Mouse (Mus musculus): ENCODE measurements at regions not wholly inside any gene's neighbourhood (a gene's known extent, or its start where the extent isn't known, plus 50 kb on each side); places are given as distances from the start of the nearest gene placed in this dataset.
A peak's percentile ranks its signal among the peaks of the same experiment; 100 is the strongest.

DNA sequence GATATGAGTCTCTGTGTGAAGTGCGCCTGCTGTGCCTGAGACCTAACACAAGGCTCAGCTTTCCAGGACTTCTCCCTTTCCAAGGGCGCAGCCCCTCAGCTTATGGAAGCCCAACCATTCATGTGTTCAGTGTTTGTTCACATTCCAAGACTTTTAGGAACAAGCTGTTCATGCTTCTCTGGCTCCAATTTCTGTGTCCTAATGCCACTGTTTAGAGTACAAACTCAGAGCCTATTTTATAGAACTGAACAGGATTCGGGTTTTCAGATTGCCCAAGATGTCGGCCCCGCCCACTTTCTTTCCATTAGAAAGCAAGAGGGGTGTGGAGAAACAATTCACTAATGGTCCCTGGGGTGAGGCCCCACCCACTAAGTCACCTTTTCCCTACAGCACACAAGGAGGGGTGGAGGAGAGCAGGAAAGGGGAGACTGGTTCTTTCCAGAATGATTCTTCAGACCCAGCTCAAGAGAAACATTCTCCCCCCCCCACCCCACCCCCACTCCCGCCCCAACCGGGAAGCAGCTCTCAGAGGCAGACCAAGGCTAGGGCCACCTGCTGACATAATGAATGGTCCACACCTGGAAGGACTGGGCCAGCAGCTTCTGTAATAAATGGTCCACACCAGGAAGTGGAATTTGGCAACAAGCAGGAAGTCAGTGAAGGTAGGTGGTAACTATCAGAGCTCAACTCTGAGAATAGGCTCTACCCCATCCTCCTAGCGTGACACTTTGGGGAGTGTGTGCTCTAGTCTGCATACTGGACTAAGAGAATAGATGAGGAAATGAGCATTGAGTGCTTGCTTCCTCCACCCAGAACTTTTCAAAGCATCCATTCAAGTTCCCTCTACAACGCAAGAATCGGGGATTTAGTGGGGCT lies 120.2 kb upstream of the Zfp648 start:
- no peak for DNase-seq

DNA sequence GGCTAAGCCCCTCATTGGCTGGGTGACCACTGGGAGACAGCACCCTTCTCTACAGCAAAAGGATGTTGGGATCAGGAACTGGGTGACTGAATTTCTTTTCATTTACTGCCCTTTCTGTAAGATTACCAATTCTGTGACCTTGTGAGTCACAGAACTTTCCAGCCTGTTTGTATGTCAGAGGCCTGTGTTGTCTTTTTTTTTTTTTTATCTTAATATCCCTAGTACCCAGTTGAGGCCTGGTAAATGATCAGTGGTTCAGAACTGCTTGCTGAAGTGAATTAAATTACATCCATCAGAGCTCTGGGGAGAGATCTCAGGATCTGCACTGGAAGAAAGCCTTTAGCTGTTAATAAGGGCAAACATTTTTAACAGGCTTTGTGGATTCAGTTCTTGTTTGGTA lies 114.8 kb upstream of the Zfp648 start:
- no peak for DNase-seq

DNA sequence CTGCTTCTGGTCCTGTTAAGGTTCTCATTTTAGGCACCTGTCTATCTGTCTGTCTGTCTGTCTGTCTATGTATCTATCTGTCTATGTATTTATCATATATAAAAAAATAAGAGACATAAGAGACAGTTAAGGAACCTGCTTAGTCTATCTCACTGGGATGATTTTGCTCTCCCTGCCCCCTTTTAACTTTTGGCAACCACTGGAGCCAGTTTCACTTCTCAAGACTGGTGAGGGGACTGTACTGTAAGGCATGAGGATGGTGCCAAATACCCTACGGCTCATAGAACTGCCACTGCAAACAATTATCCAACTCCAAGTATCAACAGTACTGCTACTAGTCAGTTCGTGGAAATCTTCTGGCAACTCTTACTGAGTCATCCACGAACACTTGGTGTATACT lies 111.2 kb upstream of the Zfp648 start:
- DNase-seq = no peak

DNA sequence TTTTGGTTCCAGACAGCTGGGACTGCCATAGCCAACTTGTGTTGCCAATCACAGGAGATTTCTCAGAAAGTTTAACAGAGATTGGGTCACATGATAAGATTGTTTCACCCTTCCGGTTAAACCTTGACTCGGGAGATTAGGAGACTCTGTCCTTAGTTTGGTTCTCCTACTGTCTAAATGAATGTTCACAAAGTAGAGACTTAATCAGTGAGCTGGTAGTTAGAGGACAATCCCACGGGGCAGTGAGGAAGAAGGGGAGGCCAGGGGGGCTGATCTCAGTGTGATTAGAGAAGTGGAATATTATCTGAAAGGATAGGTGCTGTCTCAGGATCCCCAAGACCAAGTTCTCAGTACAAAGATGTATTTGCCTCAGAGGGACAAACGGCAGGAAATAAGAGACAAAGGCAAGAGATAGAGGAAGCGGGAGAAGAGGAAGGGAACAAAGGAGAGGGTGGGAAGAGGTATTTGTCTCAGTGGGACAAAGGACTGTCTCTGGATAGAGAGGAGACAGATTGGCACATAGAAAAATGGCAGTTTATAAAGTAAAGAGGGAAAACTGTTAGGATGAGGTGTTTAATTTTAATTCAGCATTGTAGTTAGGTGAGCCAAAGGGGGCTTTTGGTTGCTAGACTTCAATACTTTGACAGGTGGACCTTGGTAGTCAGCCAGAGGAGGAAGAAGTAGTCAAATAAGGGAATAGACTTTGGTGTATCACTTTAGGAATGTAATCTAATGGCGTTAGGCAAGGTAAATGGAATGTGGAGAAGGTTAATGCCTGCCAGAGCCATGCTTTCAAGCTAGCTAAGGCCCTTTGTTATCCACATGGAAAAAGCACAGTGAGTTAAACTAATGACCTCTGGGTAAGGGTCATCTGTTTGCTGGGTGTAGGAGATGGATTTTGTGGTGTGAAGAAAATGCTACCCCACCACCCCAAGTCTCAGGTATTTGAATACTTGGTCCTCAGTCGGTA lies 110.2 kb upstream of the Zfp648 start:
- DNase-seq = no peak

DNA sequence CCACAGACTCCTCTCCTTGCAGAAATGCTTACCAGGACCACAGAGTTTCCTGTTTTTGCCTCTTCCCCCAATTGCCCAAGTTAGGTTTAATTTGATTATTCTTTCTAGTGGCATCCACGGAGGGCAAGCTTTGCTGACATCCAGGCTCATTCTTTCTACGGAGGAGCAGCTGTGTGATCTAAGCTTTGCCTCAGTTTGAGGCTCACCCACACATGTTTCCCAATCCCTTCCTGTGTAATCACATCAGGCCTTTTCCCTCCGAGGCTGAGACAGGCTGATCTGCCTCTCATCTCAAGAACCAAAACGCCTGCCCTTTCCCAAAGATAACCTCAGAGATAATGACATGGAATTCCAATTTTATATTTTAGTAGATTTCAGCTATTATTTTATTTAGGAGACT lies 107.4 kb upstream of the Zfp648 start:
- no peak for DNase-seq

DNA sequence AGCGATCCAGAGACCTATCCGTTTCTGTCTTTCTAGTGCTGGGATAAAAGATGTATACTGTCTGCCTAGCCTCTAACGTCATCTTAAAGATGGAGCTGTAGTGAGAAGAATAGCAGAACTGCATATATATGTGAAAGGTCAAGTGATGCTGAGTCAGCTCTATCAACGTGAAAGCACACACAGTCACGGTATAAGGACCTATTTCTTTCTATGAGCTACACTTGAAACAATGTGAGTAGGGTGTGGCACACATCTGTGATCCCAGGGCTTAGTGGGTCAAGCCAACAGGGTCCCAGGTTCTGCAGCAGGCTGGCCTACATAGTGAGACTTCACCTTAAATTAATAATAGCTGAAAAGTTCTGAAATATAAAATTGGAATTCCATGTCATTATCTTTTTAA lies 106.6 kb upstream of the Zfp648 start:
- no peak for DNase-seq

DNA sequence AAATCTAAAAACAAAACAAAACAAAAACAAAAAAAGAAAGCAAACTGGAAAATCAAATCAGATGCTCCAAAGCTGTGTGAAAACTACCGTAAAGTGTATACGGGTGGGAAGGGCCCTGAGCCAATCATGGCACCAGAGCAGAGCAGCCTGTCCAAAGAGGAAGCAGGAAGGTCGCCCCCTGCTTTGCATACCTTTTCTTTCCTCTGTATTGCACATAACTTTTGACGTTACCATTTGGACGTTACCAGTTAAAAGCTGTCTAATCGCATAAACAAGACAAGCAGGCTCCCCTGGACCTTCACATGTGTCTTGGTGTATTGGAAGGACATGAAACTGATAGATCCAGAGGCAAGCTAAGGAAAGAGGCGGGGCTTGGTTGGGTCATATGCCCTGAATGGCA lies 104.9 kb upstream of the Zfp648 start:
- DNase-seq = no peak

DNA sequence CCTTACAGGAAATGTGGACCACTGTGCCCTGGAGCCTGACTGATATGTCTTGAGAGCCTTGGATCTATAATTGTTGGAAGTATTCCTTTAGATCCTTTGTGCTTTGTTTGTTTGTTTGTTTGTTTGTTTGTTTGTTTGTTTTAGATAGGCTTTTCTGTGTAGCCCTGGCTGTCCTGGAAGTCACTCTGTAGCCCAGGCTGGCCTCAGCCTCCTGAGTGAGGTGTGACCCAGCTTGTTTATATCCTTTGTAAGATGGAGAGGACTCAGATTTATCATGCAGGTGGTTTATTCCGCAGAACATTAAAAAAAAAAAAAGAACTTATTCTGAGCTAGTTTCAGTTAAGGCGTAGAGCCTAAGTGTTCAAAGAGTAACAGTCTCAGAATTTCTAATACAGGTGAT lies 104.1 kb upstream of the Zfp648 start:
- DNase-seq = no peak

DNA sequence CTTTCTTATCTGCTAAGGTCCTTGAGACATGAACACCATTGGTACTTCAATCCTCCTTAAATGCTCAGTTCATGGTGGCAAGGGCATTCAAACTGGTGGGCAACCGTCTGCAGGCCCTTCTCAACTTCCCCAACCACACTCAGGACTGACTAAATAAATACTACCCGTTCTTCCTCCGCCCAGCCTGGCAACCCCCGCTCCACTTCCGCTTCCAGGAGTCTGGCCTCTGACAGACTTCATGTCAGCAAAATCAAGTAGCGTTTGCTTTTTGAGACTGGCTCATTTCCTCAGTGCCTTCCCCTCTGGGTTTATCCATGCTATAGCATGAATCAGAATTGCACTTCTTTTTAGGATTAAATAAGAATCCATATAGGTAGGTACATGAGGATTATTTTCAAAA lies 103.3 kb upstream of the Zfp648 start:
- DNase-seq = peak; percentile 19

DNA sequence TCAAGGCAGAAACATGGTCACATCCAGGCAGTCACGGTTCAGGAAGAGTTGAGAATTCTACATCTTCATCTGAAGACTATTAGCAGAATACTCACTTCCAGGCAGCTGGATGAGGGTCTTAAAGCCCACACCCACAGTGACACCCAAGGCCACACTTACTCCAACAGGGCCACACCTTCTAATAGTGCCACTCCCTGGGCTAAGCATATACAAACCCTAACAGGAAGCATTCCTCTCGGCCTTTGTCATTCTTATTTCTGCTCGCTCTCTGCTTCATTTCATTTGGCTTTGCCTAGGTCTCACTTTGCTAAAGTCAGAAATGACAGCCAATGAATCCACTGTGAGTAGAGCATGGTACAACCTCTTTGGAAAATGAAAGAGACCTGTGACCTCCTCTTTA lies 100.4 kb upstream of the Zfp648 start:
- no peak for DNase-seq

DNA sequence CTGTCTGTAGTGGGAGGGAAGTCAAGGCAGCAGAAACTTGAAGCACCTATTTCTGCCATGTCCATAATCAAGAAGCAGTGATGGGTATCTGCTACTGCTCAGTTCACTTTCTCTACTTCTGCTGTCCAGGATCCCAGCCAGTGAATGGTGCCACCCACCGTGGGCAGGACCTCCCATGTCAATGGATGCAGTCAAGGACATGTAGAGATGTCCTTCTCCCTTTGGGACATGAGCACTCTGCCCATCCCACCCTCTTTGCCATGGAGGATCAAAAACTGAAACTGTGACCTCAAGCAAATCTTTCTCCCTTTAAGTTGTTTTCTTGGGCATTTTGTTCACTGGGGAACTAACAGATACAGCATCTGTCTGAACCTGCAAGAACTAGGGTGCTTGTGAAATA lies 99.6 kb upstream of the Zfp648 start:
- no peak for DNase-seq

DNA sequence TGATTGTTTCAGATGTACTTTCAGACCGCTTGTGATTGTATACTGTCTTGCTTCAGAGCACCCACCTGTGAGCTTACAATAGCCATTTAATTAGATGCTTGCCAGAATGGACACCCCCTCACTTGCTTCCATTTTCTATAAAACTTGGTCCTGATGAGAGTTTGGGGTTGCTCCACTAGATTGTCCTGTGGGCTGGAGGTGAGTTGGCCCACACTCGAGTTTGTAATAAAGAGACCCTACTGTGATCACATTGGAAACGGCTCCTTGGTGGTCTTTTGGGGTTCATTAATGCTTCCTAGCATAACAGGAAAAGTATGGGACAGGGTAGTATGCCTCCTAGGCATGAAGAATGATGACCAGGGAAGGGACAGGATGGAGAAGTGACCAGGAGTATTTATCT lies 98.8 kb upstream of the Zfp648 start:
- no peak for DNase-seq

DNA sequence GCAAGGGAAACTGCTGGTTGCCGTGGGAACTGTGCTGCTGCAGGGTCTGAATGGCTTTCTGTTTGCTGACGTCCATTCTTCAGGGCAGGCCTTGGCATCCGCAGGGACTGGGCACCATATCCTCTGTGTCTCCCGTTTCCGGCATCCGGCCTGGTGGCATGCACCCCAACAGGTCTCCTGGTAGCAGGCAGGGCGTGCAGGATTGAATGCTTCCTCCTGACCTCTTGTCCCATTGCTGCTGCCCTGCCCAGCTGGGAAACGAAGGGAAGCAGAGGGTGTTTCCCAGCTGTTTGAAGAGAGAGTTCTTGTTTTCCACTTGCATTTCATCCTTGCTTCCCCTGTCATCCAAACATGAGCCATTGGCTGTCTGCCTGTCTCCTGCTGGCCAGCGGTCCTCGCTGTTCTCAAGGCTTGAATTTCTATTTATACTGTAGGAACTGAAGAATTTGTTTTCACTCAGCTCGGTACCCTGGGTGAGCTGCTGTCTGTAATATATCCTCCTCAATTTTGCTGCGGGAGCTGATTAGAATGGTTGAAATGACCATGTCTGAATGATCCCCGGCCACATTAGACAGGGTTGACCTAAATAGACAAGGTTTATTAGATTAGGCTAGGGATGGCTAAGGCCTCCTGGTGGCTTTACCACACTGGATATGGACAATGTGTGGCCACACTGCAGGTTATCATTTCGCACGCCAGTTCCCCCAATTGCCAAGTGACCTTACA lies 98.0 kb upstream of the Zfp648 start:
- DNase-seq = peak; percentile 82

DNA sequence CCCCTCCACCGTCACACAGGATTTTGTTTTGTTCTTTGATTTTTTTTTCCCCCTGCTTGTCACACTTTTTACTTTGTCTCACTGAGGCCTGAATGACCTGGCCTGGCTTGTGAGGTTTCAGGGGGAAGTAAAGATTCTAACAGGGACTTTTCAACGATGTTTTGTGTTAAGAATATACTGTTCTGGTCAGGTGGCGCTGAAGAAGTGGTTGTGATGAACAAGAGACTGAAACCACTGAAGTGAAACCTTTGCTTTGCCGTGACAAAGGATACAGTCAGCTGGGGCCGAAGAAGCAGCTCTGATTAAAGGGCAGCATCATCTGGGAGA lies 97.4 kb upstream of the Zfp648 start:
- DNase-seq = no peak

DNA sequence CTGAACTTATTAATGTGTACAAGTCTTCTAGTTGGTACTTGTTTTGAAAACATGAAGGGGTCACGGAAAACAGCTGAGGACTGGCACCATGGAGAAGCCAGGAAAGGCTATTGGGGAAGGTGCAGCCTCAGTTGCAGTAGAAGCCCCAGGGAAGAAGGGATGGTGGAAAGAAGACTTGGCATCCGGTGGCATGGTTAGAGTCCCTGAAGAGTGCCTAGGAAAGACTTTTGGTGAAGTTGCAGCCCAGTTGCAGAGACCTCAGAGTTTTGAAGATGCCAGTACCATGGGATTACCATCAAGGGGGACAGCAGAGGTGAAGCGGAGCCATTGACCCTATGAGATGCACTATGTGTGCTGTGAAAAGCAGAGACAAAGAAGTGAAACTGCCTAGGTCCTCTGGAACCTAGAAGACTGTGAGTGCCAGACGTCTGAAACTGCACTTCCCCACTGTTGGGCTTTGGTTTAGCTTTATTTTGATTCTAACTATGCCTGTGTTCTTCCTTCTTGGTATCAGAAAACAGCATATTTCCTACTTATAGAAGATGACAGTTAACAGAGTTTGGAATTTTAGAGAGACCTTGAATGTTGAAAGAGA lies 96.9 kb upstream of the Zfp648 start:
- DNase-seq = no peak

DNA sequence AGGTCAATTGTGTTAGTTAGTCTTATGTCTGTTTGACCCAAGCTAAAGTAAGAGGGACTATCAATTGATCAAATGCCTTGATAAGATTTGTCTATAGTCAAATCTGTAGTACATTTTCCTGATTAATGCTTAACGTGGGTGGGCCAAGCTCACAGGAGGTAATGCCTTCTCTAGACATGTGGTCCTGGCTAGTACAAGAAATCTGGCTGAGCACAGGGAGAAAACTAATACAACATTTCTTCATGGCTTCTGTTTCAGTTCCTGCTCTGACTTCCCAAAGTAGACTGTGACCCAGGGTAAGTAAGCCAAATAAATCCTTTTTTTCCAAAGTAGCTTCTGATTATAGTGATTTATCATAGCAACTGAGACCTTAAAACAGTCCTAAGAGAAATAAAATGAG lies 96.2 kb upstream of the Zfp648 start:
- DNase-seq = no peak

DNA sequence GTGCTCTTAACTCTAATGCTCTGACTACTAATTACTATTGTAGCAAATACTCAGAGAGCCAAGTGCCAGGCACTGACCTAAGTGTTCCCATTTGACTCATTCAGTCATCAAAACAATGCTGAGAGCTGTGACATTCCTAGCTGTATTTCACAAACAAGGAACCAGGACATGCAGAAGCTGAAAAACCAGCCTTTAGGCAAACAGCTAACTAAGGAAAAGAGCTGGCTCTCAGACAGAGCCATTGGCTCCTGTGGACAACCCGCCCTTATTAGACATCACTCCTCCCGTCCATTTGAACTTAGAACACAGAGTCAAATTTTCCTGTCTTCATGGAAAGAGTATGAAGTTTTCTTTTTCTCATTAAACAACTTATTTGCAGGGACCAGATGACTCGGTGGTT lies 88.5 kb upstream of the Zfp648 start:
- DNase-seq = peak; percentile 25

DNA sequence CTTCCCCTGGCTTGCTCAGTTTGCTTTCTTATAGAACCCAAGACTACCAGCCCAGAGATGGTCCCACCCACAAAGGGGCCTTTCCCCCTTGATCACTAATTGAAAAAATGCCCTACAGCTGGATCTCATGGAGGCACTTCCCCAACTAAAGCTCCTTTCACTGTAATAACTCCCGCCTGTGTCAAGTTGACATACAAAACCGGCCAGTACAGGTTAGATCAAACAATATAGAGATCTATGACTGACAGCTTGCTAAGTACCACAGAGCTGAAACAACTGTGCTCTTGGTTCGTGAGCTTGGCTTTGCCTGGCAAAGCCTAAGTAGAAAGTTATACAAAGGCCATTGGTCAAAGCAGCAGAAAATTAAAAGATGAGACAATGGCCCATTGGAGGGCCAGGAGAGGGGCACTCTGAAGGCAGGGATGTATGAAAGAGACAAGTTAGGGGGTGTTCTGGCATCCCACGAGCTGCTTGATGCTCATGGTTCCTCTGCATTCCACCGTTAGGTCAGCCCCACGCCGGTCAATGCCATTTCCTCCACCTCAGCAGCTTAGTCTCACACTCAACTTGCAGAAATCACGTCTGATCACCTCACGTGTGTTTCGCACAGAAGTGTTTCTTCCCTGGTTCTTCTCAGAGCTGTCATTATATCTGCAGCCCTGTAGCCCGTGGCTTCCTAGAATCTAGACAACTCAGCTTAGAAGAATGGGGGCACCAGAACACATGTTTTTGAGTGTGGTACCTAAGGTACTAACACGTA lies 87.5 kb upstream of the Zfp648 start:
- DNase-seq = no peak

DNA sequence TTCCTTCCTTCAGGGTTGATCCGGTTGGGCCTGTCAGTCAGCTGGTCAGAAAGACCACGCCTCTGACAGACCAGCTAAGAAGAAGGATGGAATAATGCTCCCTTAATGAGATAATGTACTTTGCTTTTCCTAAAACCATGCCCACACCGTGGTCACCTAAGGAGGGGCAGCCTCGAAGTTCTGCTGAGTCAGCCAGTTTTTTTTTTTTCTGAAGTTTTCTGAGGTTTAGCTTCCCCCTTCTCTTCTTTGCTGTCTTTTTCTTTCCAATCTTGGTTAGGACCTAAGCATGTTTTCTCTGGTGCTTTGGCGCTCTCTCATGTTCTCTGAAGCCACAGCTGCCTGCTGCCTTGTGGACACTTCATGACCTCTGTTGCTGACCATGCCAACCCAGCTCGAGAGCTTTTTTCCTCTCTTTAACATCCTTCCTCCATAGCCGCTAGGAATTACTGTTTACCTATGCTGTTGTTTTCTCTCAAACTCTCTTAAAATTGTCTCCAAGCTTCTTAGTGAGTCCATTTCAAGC lies 84.7 kb upstream of the Zfp648 start:
- DNase-seq = no peak

DNA sequence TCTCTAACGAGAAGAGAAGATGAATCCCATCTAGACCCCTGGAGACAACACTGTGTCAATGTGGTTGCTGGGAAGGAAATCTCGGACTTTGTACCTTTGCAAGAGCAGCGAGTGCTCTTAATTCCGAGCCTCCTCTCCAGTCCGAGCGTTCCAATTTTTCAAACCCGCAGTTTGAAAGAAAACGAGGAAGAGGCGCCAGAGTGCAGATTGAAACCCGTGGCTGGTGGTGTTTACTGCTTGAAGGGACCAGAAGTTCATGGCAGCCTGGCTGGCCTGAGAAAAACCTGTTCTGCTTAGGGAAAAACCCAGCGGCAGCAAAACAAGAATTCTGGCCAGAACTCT lies 83.7 kb upstream of the Zfp648 start:
- DNase-seq = no peak

DNA sequence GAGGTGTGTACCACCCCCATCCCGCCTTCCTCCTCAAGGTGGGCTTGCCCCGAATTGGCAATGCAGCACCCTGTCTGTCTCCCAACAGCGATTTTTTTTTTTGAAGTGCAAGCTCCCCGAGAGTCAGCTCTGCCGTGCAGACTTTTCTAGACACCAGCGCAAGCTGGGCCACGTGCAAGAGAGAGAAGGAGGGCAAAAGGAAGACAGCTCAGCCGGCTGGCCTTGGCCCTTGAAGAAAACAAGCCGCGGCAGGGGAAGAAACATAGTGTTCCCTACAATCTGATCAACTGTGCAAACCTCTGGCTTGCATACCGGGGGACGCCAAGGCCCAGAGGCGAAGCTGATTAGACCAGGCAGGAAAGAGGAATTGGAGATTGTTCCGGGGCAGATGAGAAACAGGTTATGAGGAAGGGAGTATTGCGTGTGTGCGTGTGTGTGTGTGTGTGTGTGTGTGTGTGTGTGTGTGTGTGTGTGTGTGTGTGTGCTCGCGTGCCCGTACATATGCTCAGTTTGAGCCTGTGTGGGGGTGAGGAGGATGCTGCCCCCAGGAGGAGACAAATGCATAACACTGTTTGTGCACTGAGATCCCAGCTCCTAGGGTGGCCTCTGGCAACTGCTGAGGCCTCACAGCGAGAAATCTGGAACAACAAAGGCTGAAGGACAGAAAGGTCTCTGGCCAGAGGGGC lies 83.2 kb upstream of the Zfp648 start:
- peak; percentile 64 for DNase-seq

Measured in right cerebral cortex, adult 18-20 months (tissue).